Mouse (Mus musculus) heart, adult 10 weeks (tissue): ENCODE measurements around the gene Tmem165. TPM values are rescaled to one million over a fixed set of nuclear protein-coding genes. Genes with fewer than 3 reads are reported as not detected.

Experiments used
- polyA plus RNA-seq: library from polyadenylated mRNA; stranded (reverse); fragments of 350-450 nt; fragmentation: Illumina TruSeq; extraction: RNeasy Lipid Tissue Mini Kit (QIAGEN cat#74804); gene quantifications from one replicate; pipeline ENCODE4 v1.2.3, GENCODE M21; 2014; ENCODE audit warnings: low read depth, low replicate concordance

The Tmem165 gene
- polyA plus RNA-seq = 25.7 TPM

DNA sequence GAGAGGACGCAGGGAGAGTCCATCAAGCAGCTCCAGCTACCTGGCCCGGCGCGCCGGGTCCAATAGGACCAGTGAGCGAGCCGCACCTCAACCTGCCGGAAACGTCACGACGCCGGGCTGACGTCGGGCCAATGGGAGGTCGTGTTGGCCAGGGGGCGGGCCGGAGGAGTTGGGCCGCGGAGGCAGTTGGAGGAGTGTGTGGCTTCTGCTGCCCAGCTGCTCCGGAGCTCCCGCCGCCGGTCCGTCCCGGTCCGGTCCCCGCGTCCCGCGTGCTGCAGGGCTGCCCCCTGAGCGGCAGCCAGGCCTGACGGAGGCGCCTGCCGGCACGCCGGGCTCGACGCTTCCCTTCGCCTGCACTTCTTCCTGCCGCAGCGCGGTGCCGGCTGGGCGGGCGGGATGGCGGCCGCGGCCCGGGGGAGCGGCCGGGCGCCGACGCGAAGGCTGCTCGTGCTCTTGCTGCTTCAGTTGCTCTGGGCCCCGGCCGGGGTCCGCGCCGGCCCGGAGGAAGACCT, at the start of gene Tmem165:
Gene Tmem165, plus strand, starts transcription at position 131 of the 512 bp plus-strand sequence.

GRCm38 (mm10) chr5:76139808-76140729, 43.6 kb upstream of the Tmem165 start, which contains the start of gene Srd5a3:
TSS of gene Srd5a3 (plus strand) at chr5:76140271.

Other genes starting within 250 kb of the Tmem165 start
- 83.2 TPM for gene Kdr, start 205.4 kb upstream of the Tmem165 start, polyA plus RNA-seq
- gene Srd5a3, start 43.6 kb upstream of the Tmem165 start, polyA plus RNA-seq = 12.6 TPM
- 22.1 TPM for gene Clock, start 120.9 kb downstream of the Tmem165 start, polyA plus RNA-seq
- gene Pdcl2, start 147.3 kb downstream of the Tmem165 start, polyA plus RNA-seq = not detected
- gene Nmu, start 179.9 kb downstream of the Tmem165 start, polyA plus RNA-seq = not detected